Mouse (Mus musculus): ENCODE measurements around the gene Camk2g. TPM values are rescaled to one million over a fixed set of nuclear protein-coding genes. Genes with fewer than 3 reads are reported as not detected.
A peak's percentile ranks its signal among the peaks of the same experiment; 100 is the strongest.

Camk2g gene
- polyA plus RNA-seq, 1 experiment from 2014 or later = 50.2 TPM

DNA sequence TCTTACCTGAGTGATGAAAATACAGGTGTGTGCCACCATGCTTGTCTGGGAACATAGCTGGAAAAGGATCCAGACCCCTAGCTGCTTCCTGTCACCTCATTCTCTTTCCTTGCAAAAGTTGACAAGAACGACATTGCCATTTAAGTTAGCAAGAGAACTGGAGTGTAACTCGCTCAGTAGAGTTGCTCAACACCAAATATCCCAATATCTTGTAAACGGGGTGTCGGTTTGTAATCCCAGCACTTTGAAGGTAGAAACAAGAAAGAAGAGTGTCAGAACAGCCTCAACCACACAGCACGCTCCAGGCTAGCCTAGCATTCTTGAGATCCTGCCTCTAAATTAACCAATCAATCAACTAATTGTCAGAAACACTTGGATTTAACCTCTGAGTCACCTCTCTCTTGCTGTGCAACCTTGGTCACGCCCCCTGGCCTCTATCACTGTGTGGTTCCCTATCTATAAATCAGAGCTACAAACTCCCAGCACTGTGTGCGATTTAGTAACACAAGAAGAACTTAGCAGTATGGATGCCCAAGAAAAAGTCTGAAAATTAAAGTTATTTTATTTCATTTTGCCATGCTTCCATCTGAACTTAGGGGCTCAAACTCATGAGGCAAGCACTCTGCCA lies 18.0 kb upstream of the Camk2g start:
- Histone ChIP-seq H3K4me1 (ENCODE audit: control insufficient read depth, insufficient read depth, low read length) (no peaks in the 10 kb centered on the region), H3K27ac (ENCODE audit: low read depth, low read length) (no peak overlapping the region), H3K9me3 (ENCODE audit: control insufficient read depth, low read length) (0 out of 2 replicates have a peak, but pooled peaks cover under 1% of the 10 kb centered on the region), H3K4me3 (ENCODE audit: low read length) (no peak overlapping the region), H3K4me2 (replicated peaks; ENCODE audit: low read depth, low read length) (no peak overlapping the region), H3K36me3 (ENCODE audit: control insufficient read depth, insufficient read depth, low read length) (no peaks in the 10 kb centered on the region), H3K9ac (ENCODE audit: low read depth, low read length) (no peak overlapping the region), H3K27me3 (ENCODE audit: control insufficient read depth, insufficient read depth, low read length) (no peaks in the 10 kb centered on the region)
- no peak for ATAC-seq (ENCODE audit: low FRiP score, low TSS enrichment)
- WGBS = 59% methylated on average over 7 of the region's 7 CpGs

- no peaks in the 10 kb centered on the region for H3K27me3 ChIP-seq (ENCODE audit: control insufficient read depth, insufficient read depth, low read length)
- no peaks in the 10 kb centered on the region for H3K9me3 ChIP-seq (ENCODE audit: control insufficient read depth, low read length)
- no peak overlapping the region for H3K27ac ChIP-seq (ENCODE audit: low read depth, low read length)
- no peak for ATAC-seq (ENCODE audit: low FRiP score, low TSS enrichment)
- no peaks in the 10 kb centered on the region for H3K36me3 ChIP-seq (ENCODE audit: control insufficient read depth, insufficient read depth, low read length)
- WGBS = 86% methylated on average over 8 of the region's 8 CpGs
- no peak overlapping the region for H3K4me2 ChIP-seq (replicated peaks; ENCODE audit: low read depth, low read length)
- no peak overlapping the region for H3K9ac ChIP-seq (ENCODE audit: low read depth, low read length)
- no peak overlapping the region for H3K4me3 ChIP-seq (ENCODE audit: low read length)
- no peaks in the 10 kb centered on the region for H3K4me1 ChIP-seq (ENCODE audit: control insufficient read depth, insufficient read depth, low read length)
Measured at GRCm38 (mm10) chr14:20811236-20811635, 17.3 kb upstream of the Camk2g start.

- Histone ChIP-seq H3K4me2 (replicated peaks; ENCODE audit: low read depth, low read length) (no peak overlapping the region), H3K27me3 (ENCODE audit: control insufficient read depth, insufficient read depth, low read length) (no peaks in the 10 kb centered on the region), H3K36me3 (ENCODE audit: control insufficient read depth, insufficient read depth, low read length) (no peaks in the 10 kb centered on the region), H3K4me1 (ENCODE audit: control insufficient read depth, insufficient read depth, low read length) (no peaks in the 10 kb centered on the region), H3K27ac (ENCODE audit: low read depth, low read length) (no peak overlapping the region), H3K9ac (ENCODE audit: low read depth, low read length) (no peak overlapping the region), H3K9me3 (ENCODE audit: control insufficient read depth, low read length) (no peaks in the 10 kb centered on the region), H3K4me3 (ENCODE audit: low read length) (no peak overlapping the region)
- ATAC-seq (ENCODE audit: low FRiP score, low TSS enrichment) = no peak
Measured at GRCm38 (mm10) chr14:20809820-20810219, 15.9 kb upstream of the Camk2g start.

- no peaks in the 10 kb centered on the region for H3K9me3 ChIP-seq (ENCODE audit: control insufficient read depth, low read length)
- ATAC-seq (ENCODE audit: low FRiP score, low TSS enrichment) = no peak
- WGBS = 77% methylated on average over 4 of the region's 4 CpGs
- H3K4me1 ChIP-seq (ENCODE audit: control insufficient read depth, insufficient read depth, low read length) = no peaks in the 10 kb centered on the region
- H3K36me3 ChIP-seq (ENCODE audit: control insufficient read depth, insufficient read depth, low read length) = no peaks in the 10 kb centered on the region
- H3K27ac ChIP-seq (ENCODE audit: low read depth, low read length) = no peak overlapping the region
- no peak overlapping the region for H3K9ac ChIP-seq (ENCODE audit: low read depth, low read length)
- H3K4me2 ChIP-seq (replicated peaks; ENCODE audit: low read depth, low read length) = no peak overlapping the region
- H3K4me3 ChIP-seq (ENCODE audit: low read length) = no peak overlapping the region
- H3K27me3 ChIP-seq (ENCODE audit: control insufficient read depth, insufficient read depth, low read length) = no peaks in the 10 kb centered on the region
Measured at GRCm38 (mm10) chr14:20809349-20809748, 15.5 kb upstream of the Camk2g start.

GRCm38 (mm10) chr14:20806116-20806840 lies 12.4 kb upstream of the Camk2g start:
- no peaks in the 10 kb centered on the region for H3K27me3 ChIP-seq (ENCODE audit: control insufficient read depth, insufficient read depth, low read length)
- no peak overlapping the region for H3K27ac ChIP-seq (ENCODE audit: low read depth, low read length)
- WGBS = 93% methylated on average over 14 of the region's 14 CpGs

GRCm38 (mm10) chr14:20804964-20805672 lies 11.2 kb upstream of the Camk2g start:
- no peaks in the 10 kb centered on the region for H3K27me3 ChIP-seq (ENCODE audit: control insufficient read depth, insufficient read depth, low read length)
- 70% methylated on average over 9 of the region's 9 CpGs for WGBS
- ATAC-seq (ENCODE audit: low FRiP score, low TSS enrichment) = no peak; the same call in 1 of the 2 replicates
- H3K4me2 ChIP-seq (replicated peaks; ENCODE audit: low read depth, low read length) = no peak overlapping the region
- H3K27ac ChIP-seq (ENCODE audit: low read depth, low read length) = peak overlapping the region; percentile 24; the same call in 1 of the 2 replicates
- H3K36me3 ChIP-seq (ENCODE audit: control insufficient read depth, insufficient read depth, low read length) = no peaks in the 10 kb centered on the region
- no peak overlapping the region for H3K9ac ChIP-seq (ENCODE audit: low read depth, low read length)
- H3K4me3 ChIP-seq (ENCODE audit: low read length) = no peak overlapping the region
- no peaks in the 10 kb centered on the region for H3K4me1 ChIP-seq (ENCODE audit: control insufficient read depth, insufficient read depth, low read length)
- no peaks in the 10 kb centered on the region for H3K9me3 ChIP-seq (ENCODE audit: control insufficient read depth, low read length)

More at GRCm38 (mm10) chr14:20806116-20806840, 12.4 kb upstream of the Camk2g start:
- H3K4me3 ChIP-seq (ENCODE audit: low read length) = no peak overlapping the region
- ATAC-seq (ENCODE audit: low FRiP score, low TSS enrichment) = no peak
- H3K4me1 ChIP-seq (ENCODE audit: control insufficient read depth, insufficient read depth, low read length) = no peaks in the 10 kb centered on the region
- no peak overlapping the region for H3K4me2 ChIP-seq (replicated peaks; ENCODE audit: low read depth, low read length)
- no peaks in the 10 kb centered on the region for H3K36me3 ChIP-seq (ENCODE audit: control insufficient read depth, insufficient read depth, low read length)
- no peaks in the 10 kb centered on the region for H3K9me3 ChIP-seq (ENCODE audit: control insufficient read depth, low read length)
- peak overlapping the region; percentile 9; the same call in 1 of the 2 replicates for H3K9ac ChIP-seq (ENCODE audit: low read depth, low read length)

DNA sequence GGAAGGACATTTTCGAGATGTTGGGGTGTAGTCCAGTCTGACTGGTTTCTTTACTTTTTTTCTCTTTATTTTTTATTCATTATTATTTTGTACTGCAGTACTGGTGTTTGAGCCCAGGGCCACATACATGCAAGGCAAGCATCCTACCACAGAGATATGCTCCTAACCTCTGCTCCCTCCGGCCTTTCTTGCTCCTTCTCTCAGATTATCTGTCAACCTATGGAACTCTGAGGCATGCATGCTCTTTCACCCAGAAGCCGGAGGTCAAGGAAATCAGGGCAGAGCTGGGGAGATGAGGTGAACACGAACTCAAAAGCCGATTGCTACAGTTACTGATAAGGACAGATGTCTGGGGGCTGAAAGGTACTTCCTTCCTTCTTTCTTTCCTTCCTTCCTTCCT lies 10.6 kb upstream of the Camk2g start:
- no peak overlapping the region for H3K4me2 ChIP-seq (replicated peaks; ENCODE audit: low read depth, low read length)
- H3K9me3 ChIP-seq (ENCODE audit: control insufficient read depth, low read length) = no peaks in the 10 kb centered on the region
- no peaks in the 10 kb centered on the region for H3K36me3 ChIP-seq (ENCODE audit: control insufficient read depth, insufficient read depth, low read length)
- H3K27ac ChIP-seq (ENCODE audit: low read depth, low read length) = no peak overlapping the region
- no peaks in the 10 kb centered on the region for H3K27me3 ChIP-seq (ENCODE audit: control insufficient read depth, insufficient read depth, low read length)
- WGBS = 67% methylated on average over 5 of the region's 5 CpGs
- no peak overlapping the region for H3K9ac ChIP-seq (ENCODE audit: low read depth, low read length)
- no peaks in the 10 kb centered on the region for H3K4me1 ChIP-seq (ENCODE audit: control insufficient read depth, insufficient read depth, low read length)
- no peak for ATAC-seq (ENCODE audit: low FRiP score, low TSS enrichment)
- H3K4me3 ChIP-seq (ENCODE audit: low read length) = no peak overlapping the region

DNA sequence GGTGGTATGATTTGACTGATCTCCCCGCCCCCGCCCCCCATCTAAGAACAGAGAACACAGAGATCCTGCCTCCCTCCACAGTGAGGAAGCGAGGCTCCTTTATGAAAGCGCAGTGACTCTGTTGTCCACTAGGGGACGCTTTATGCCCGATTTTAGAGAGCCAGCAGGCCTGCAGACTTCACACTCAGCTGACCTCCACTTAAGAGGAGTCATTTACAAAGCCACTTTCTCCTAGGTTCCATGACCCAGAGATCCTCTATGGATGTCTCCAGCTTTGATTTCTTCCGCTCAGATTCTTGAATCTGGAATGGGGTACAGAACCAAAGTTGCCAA lies 9.7 kb upstream of the Camk2g start:
- no peak overlapping the region for H3K27ac ChIP-seq (ENCODE audit: low read depth, low read length)
- H3K9ac ChIP-seq (ENCODE audit: low read depth, low read length) = no peak overlapping the region
- H3K36me3 ChIP-seq (ENCODE audit: control insufficient read depth, insufficient read depth, low read length) = no peaks in the 10 kb centered on the region

More for the DNA sequence above, 9.7 kb upstream of the Camk2g start:
- ATAC-seq (ENCODE audit: low FRiP score, low TSS enrichment) = peak; percentile 79
- Histone ChIP-seq H3K9me3 (ENCODE audit: control insufficient read depth, low read length) (no peaks in the 10 kb centered on the region), H3K27me3 (ENCODE audit: control insufficient read depth, insufficient read depth, low read length) (no peaks in the 10 kb centered on the region), H3K4me3 (ENCODE audit: low read length) (no peak overlapping the region), H3K4me1 (ENCODE audit: control insufficient read depth, insufficient read depth, low read length) (no peaks in the 10 kb centered on the region), H3K4me2 (replicated peaks; ENCODE audit: low read depth, low read length) (no peak overlapping the region)
- WGBS = 8% methylated on average over 7 of the region's 7 CpGs
